ENCODE assay signal across 26 mouse cellular contexts in genomic region chr5:32307106-32307505, GRCm38 (mm10).
"Had no signal": no experiment of that assay in that cellular context is flagged by ENCODE, and none has a peak within 500 bp of the region (broad histone marks: within the 10 kb centered on the region; RNA-seq: fewer than 3 reads in every experiment).

No protein-coding gene starts in this region.

- H3K36me3 ChIP-seq: kidney, embryonic 15.5 days; limb, embryonic 12.5 days; limb, embryonic 15.5 days; lung, embryonic 15.5 days; midbrain, embryonic 15.5 days; neural tube, embryonic 12.5 days; neural tube, embryonic 15.5 days; stomach, embryonic 15.5 days had no signal

- H3K4me2 ChIP-seq: kidney, embryonic 15.5 days; limb, embryonic 12.5 days; limb, embryonic 15.5 days; liver, embryonic 11.5 days; lung, embryonic 15.5 days; midbrain, embryonic 11.5 days; midbrain, embryonic 15.5 days; neural tube, embryonic 12.5 days; neural tube, embryonic 15.5 days; stomach, embryonic 15.5 days had no signal

- H3K9me3 ChIP-seq: kidney, embryonic 15.5 days; limb, embryonic 12.5 days; limb, embryonic 15.5 days; lung, embryonic 15.5 days; megakaryocyte, embryonic 14.5 days; midbrain, embryonic 15.5 days; neural tube, embryonic 12.5 days; neural tube, embryonic 15.5 days; stomach, embryonic 15.5 days had no signal

- ATAC-seq: liver, postnatal 0 days; midbrain, embryonic 15.5 days had no signal

- H3K9ac ChIP-seq: kidney, embryonic 15.5 days; limb, embryonic 12.5 days; limb, embryonic 15.5 days; liver, embryonic 14.5 days; liver, postnatal 0 days; lung, embryonic 15.5 days; midbrain, embryonic 15.5 days; neural tube, embryonic 12.5 days; neural tube, embryonic 15.5 days; stomach, embryonic 15.5 days had no signal

- DNase-seq: kidney, adult 11 months; kidney, adult 8-10 months; kidney, postnatal 25 days; layer of hippocampus, adult 9-11 months; left cerebral cortex, postnatal 4 days; liver, postnatal 0 days; lung, postnatal 14 days; right cerebral cortex, adult 18-20 months; right cerebral cortex, postnatal 14 days; right cerebral cortex, postnatal 4 days; thymus, adult 18-20 months; thymus, postnatal 36 days had no signal

- H3K27me3 ChIP-seq: kidney, embryonic 15.5 days; limb, embryonic 12.5 days; limb, embryonic 15.5 days; lung, embryonic 15.5 days; midbrain, embryonic 15.5 days; neural tube, embryonic 12.5 days; neural tube, embryonic 15.5 days; stomach, embryonic 15.5 days had no signal

- H3K27ac ChIP-seq: kidney, embryonic 15.5 days; layer of hippocampus, adult 2 months; left cerebral cortex, adult 2 months; limb, embryonic 12.5 days; limb, embryonic 15.5 days; liver, embryonic 14.5 days; lung, embryonic 15.5 days; midbrain, embryonic 15.5 days; neural tube, embryonic 12.5 days; neural tube, embryonic 15.5 days; stomach, embryonic 15.5 days had no signal

- H3K4me1 ChIP-seq: stomach, embryonic 15.5 days had no signal

- H3K4me3 ChIP-seq: kidney, embryonic 15.5 days; layer of hippocampus, adult 2 months; left cerebral cortex, adult 2 months; limb, embryonic 12.5 days; limb, embryonic 15.5 days; lung, embryonic 15.5 days; megakaryocyte, embryonic 14.5 days; midbrain, embryonic 15.5 days; neural tube, embryonic 12.5 days; neural tube, embryonic 15.5 days; stomach, embryonic 15.5 days had no signal
